ENCODE assay signal across 27 mouse cellular contexts in the genomic region with DNA sequence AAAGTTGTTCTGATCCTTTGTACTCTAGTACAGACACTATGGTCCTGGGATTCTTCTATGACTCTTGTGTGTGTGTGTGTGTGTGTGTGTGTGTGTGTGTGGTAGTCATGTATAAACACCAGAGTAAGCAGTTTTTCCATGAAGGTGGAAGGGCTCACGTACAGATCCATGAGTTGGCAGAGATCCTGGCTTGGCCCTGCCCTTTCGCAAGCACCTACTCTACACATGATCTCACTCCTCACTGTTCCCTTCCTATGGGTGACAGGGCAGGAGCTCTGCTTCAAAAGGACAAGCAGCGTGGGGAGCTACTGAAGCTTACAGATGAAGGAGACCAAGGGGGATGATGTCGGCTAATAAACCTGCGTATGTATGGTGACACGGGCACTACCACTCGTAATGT.
"Had no signal": no experiment of that assay in that cellular context is flagged by ENCODE, and none has a peak within 500 bp of the region (broad histone marks: within the 10 kb centered on the region; RNA-seq: fewer than 3 reads in every experiment).

No protein-coding gene starts in this region.

- H3K4me3 ChIP-seq: heart, adult 2 months; heart, embryonic 13.5 days; heart, embryonic 15.5 days; hindbrain, embryonic 13.5 days; hindbrain, embryonic 15.5 days; kidney, embryonic 15.5 days; limb, embryonic 13.5 days; limb, embryonic 15.5 days; liver, embryonic 13.5 days; liver, embryonic 15.5 days had no signal

- DNase-seq: gastrocnemius, postnatal 14 days; gastrocnemius, postnatal 36 days; heart, adult 11 months; heart, adult 2 months; heart, postnatal 10 days; heart, postnatal 36 days; kidney, adult 11 months; kidney, adult 2 months; kidney, adult 9 months; kidney, postnatal 14 days; kidney, postnatal 36 days; layer of hippocampus, adult 9-11 months; layer of hippocampus, postnatal 36 days; left cerebral cortex, postnatal 4 days; liver, embryonic 13.5 days had no signal

- ATAC-seq: hindbrain, postnatal 0 days had no signal

- H3K36me3 ChIP-seq: hindbrain, embryonic 15.5 days; liver, embryonic 13.5 days; liver, embryonic 15.5 days had no signal

- H3K27me3 ChIP-seq: heart, embryonic 13.5 days; heart, embryonic 15.5 days; hindbrain, embryonic 13.5 days; hindbrain, embryonic 15.5 days; kidney, embryonic 15.5 days; limb, embryonic 13.5 days; limb, embryonic 15.5 days; liver, embryonic 13.5 days; liver, embryonic 15.5 days had no signal

- H3K9ac ChIP-seq: heart, embryonic 15.5 days; hindbrain, embryonic 13.5 days; hindbrain, embryonic 15.5 days; kidney, embryonic 15.5 days; limb, embryonic 13.5 days; limb, embryonic 15.5 days; liver, embryonic 13.5 days; liver, embryonic 15.5 days had no signal

- H3K9me3 ChIP-seq: heart, embryonic 15.5 days; hindbrain, embryonic 15.5 days; liver, embryonic 13.5 days; liver, embryonic 15.5 days had no signal

- H3K4me2 ChIP-seq: heart, embryonic 11.5 days; heart, embryonic 13.5 days; heart, embryonic 15.5 days; hindbrain, embryonic 13.5 days; hindbrain, embryonic 15.5 days; kidney, embryonic 15.5 days; limb, embryonic 13.5 days; limb, embryonic 15.5 days; liver, embryonic 11.5 days; liver, embryonic 13.5 days; liver, embryonic 15.5 days had no signal

- H3K27ac ChIP-seq: heart, adult 2 months; heart, embryonic 13.5 days; heart, embryonic 15.5 days; hindbrain, embryonic 13.5 days; hindbrain, embryonic 15.5 days; hindbrain, postnatal 0 days; kidney, embryonic 15.5 days; kidney, postnatal 0 days; limb, embryonic 13.5 days; limb, embryonic 15.5 days; liver, embryonic 13.5 days; liver, embryonic 15.5 days had no signal
